ENCODE assay signal across 15 mouse cellular contexts in the genomic region with DNA sequence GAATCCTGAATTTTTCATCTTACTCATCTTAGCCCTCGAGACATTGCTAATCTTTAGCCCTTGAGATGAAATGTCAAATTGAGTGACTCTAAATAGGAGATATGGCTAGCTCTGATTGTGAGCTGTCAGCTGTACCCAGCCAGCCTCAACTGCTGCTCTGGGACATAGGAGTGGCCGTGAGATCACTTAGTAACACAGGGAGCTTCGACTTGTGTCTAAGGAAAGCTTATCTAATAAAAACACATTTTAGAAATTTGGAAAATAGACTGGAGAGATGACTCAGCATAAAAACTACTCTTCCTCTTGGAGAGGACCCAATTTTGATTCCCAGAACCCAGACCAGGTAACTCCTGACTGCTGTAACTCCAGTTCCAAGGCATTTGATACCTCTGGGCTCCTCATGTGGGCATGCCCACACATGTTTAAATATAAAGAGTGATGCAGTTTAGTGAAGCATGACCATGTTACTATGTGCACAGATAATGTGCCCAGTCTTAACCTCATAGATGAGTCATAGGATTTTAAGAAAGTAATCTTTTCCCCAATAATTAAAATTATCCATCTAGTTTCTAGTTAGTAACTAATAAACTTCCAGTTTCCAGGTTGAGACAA.
DNase-seq lines count a peak whose midpoint lies in the region; ATAC-seq lines count a peak whose summit lies in the region.
"Had no signal": no experiment of that assay in that cellular context is flagged by ENCODE, and none has a peak within 500 bp of the region (broad histone marks: within the 10 kb centered on the region; RNA-seq: fewer than 3 reads in every experiment).

No protein-coding gene starts in this region.

- peak overlapping the region; percentile 45 for H3K4me2 ChIP-seq in liver, embryonic 15.5 days
- H3K4me2 ChIP-seq: hindbrain, embryonic 15.5 days; limb, embryonic 15.5 days had no signal

- ATAC-seq in liver, embryonic 15.5 days (ENCODE audit: insufficient read depth) = peak; percentile 98
- ATAC-seq in CD4-positive, CD25-positive, alpha-beta regulatory T cell, adult 4 months = no peak

- peak; percentile 54 for DNase-seq in adrenal gland, adult 2 months
- DNase-seq in adrenal gland, postnatal 4 days (ENCODE audit: low spot score in 2 of 2) = no peak
- peak; percentile 43 for DNase-seq in 3T3-L1 (ENCODE audit: low read depth, low spot score)
- DNase-seq in c-Kit-positive CD71-positive TER-119-positive erythroid progenitor cells, embryonic 14.5 days (ENCODE audit: low spot score) = peak; percentile 74
- DNase-seq in cerebellum, adult 9-10 months = no peak
- no peak for DNase-seq in cerebellum, postnatal 4 days (ENCODE audit: low spot score in 2 of 2)
- DNase-seq: cerebellum, adult 8-10 months; heart, postnatal 10 days; kidney, adult 9 months; thymus, adult 2 months had no signal

- no peaks in the 10 kb centered on the region for H3K27me3 ChIP-seq in liver, embryonic 15.5 days
- H3K27me3 ChIP-seq: hindbrain, embryonic 15.5 days; limb, embryonic 15.5 days had no signal

- peaks cover 33% of the 10 kb centered on the region for H3K36me3 ChIP-seq in liver, embryonic 15.5 days (replicated peaks)
- H3K36me3 ChIP-seq: hindbrain, embryonic 15.5 days; limb, embryonic 15.5 days had no signal

- peaks cover 32% of the 10 kb centered on the region for H3K4me1 ChIP-seq in liver, embryonic 15.5 days (replicated peaks)
- H3K4me1 ChIP-seq: hindbrain, embryonic 15.5 days; limb, embryonic 15.5 days had no signal

- H3K9ac ChIP-seq in liver, embryonic 15.5 days = no peak overlapping the region
- H3K9ac ChIP-seq: hindbrain, embryonic 15.5 days; limb, embryonic 15.5 days had no signal

- 18% methylated on average over 3 of the region's 3 CpGs for WGBS in liver, embryonic 15.5 days (ENCODE audit: insufficient replicate concordance)

- H3K27ac ChIP-seq in liver, embryonic 15.5 days (replicated peaks) = peak overlapping the region; percentile 90
- H3K27ac ChIP-seq: hindbrain, embryonic 15.5 days; limb, embryonic 15.5 days; macrophage had no signal

- H3K9me3 ChIP-seq in liver, embryonic 15.5 days (replicated peaks) = no peaks in the 10 kb centered on the region
- H3K9me3 ChIP-seq: hindbrain, embryonic 15.5 days; limb, embryonic 15.5 days had no signal

- H3K4me3 ChIP-seq in liver, embryonic 15.5 days (replicated peaks) = no peak overlapping the region
- H3K4me3 ChIP-seq: hindbrain, embryonic 15.5 days; limb, embryonic 15.5 days had no signal

Comparison
In these comparisons a context has a peak if more than half of its experiments do, and no peak if none do; other contexts are left out.
1. DNase-seq: peak in adrenal gland, adult 2 months (single experiment), 3T3-L1 (single experiment) and c-Kit-positive CD71-positive TER-119-positive erythroid progenitor cells, embryonic 14.5 days (single experiment); none in adrenal gland, postnatal 4 days (0 of 2), cerebellum, adult 9-10 months (single experiment) and cerebellum, postnatal 4 days (0 of 2).